Mouse (Mus musculus) testis, adult 2 months (tissue): ENCODE data around the gene Slc2a3.

Source experiments
- CTCF ChIP-seq: fragments of 200-500 bp; IDR thresholded peaks from 2 replicates; pipeline ENCODE4 v1.5.1; 2012; ENCODE audit warnings: low read depth, mild to moderate bottlenecking, inconsistent platforms, low read length, moderate library complexity; ENCODE audit not compliant: control insufficient read depth, insufficient read depth, insufficient replicate concordance
- POLR2A ChIP-seq: fragments of 200-500 bp; IDR thresholded peaks from 2 replicates; pipeline ENCODE4 v1.6.1; 2012; ENCODE audit warnings: low read depth, mild to moderate bottlenecking, inconsistent platforms, low read length, moderate library complexity; ENCODE audit not compliant: control insufficient read depth

DNA sequence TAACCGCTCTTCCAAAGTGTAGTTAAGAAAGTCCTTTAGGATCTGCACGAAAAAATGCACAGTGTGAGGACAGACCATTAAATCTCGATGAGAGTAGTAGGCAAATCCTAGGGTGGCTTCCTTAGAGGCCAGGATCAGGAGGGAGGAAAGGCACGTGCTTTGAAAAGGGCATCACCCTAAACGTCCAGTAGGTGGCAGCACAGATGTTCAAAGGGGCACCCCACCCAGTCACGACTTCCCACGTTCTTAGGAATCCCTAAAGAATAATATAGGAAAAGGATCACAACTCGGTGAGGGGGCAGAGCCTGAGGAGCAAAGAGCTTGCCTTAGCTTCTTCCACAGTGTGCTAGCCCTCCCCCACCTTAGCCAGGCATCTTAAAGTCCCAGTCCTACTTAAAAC is 61.5 kb downstream of the Slc2a3 start:
- no peak for TF ChIP-seq POLR2A
- peak; percentile 73; the same call in 1 of the 2 replicates for TF ChIP-seq CTCF
